Mouse (Mus musculus): ENCODE results near the gene Helz.

- TF ChIP-seq CTCF (IDR thresholded peaks at IDR 0.05; ENCODE audit: insufficient read depth, low read length) = no peak
- no peak for TF ChIP-seq POLR2A (IDR thresholded peaks at IDR 0.05; ENCODE audit: borderline replicate concordance, extremely low read depth, low read depth, low read length)
Observed at GRCm38 (mm10) chr11:107693338-107693737, 145.6 kb downstream of the Helz start.
